Mouse (Mus musculus): Measurements from ENCODE around the gene Tprkb. TPM values are rescaled to one million over a fixed set of nuclear protein-coding genes. Genes with fewer than 3 reads are reported as not detected.
"Not testable (repeated sequence)": the region's sequence is repeated elsewhere in the genome, so short reads cannot be mapped to it uniquely, and the experiment has no call there.

Gene Tprkb
- polyA plus RNA-seq, 1 experiment from 2014 or later = 39.3 TPM

DNA sequence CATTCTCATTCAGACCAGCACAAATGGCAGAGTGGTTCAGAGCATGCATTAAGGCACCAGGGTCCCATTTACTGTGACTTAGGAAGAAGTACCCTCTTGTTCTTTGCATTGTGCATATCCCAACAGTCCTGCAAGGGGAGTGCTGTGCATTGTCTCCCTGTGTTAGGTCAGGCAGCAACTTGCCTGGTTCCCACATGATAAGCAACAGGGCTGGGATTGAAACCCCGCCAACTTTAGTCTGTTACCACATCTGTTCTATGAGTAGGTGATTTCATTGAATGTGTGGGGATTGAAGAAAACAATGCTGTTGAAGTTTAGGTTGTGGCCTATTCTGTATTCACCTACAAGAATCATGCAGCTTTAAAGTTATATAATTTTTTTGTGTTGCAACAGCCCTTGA, 15.0 kb downstream of the Tprkb start:
- ATAC-seq (ENCODE audit: low FRiP score) (no peak), DNase-seq (ENCODE audit: low spot score) (no peak)
- no peak overlapping the region for H3K4me3 ChIP-seq (ENCODE audit: low read depth, low read length)
- H3K9ac ChIP-seq (ENCODE audit: low read depth, low read length) = no peak overlapping the region
- H3K4me2 ChIP-seq (replicated peaks; ENCODE audit: low read depth, low read length) = no peak overlapping the region
- H3K36me3 ChIP-seq (ENCODE audit: control insufficient read depth, insufficient read depth, low read length) = peaks cover 13% of the 10 kb centered on the region
- WGBS = 93% methylated on average over 1 of the region's 1 CpGs
- H3K9me3 ChIP-seq (ENCODE audit: control insufficient read depth, low read length) = no peaks in the 10 kb centered on the region
- no peak overlapping the region for H3K27ac ChIP-seq (ENCODE audit: low read depth, low read length)
- no peaks in the 10 kb centered on the region for H3K27me3 ChIP-seq (ENCODE audit: control insufficient read depth, insufficient read depth, low read length)
- no peaks in the 10 kb centered on the region for H3K4me1 ChIP-seq (replicated peaks; ENCODE audit: control insufficient read depth, insufficient read depth, low read length)

DNA sequence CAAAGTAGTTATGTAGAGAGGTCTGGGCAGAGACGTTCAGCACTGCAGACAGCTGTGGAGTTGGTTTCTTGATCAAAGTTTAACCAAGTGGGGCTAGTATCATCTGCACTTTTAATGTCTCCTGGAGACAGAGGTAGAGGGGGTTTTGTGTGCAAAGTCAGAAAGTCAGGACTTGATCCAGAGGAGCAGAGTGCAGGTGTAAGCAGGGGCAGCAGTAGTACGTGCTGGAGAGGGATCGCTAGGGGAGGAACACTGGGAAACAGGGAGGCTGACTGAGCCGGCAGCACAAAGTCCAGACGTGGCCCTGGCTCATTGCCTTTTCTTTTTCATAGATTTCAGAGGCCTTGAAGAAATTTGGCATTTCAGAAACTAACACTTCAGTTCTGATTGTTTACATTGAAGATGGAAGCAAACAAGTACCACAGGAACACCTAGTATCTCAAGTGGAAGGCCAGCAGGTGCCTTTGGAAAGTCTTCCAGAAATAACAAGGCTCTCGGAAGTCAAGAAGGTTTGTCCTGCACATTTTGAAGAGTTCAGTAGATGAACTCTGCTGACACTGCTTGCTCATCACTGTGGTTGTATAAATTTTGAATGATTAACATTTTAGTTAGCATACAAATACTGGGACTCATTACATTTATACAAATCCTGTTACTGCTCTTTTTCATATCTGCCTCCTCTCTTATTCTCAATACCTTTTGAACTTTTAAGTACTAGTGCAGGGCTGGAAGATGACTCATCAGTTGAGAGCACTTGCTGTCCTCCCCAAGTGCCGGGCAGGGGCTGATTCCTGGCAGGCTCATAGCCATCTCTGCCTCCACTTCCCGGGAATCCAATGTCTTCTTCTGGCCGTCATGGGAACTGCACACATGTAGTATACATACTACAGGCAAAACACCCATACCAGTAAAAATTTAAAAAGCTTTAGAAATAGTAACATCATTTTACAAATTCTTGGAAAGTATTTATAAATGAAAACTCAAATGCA, 16.1 kb downstream of the Tprkb start:
- ATAC-seq (ENCODE audit: low FRiP score) (no peak), DNase-seq (ENCODE audit: low spot score) (no peak)
- Histone ChIP-seq H3K9me3 (ENCODE audit: control insufficient read depth, low read length) (no peaks in the 10 kb centered on the region), H3K9ac (ENCODE audit: low read depth, low read length) (no peak overlapping the region), H3K27me3 (ENCODE audit: control insufficient read depth, insufficient read depth, low read length) (no peaks in the 10 kb centered on the region), H3K4me1 (replicated peaks; ENCODE audit: control insufficient read depth, insufficient read depth, low read length) (no peaks in the 10 kb centered on the region), H3K36me3 (ENCODE audit: control insufficient read depth, insufficient read depth, low read length) (peaks cover 12% of the 10 kb centered on the region), H3K27ac (ENCODE audit: low read depth, low read length) (no peak overlapping the region), H3K4me2 (replicated peaks; ENCODE audit: low read depth, low read length) (no peak overlapping the region), H3K4me3 (ENCODE audit: low read depth, low read length) (no peak overlapping the region)
- 92% methylated on average over 9 of the region's 9 CpGs for WGBS

GRCm38 (mm10) chr6:85929312-85929711, 17.6 kb downstream of the Tprkb start:
- ATAC-seq (ENCODE audit: low FRiP score) = no peak
- peaks cover 11% of the 10 kb centered on the region for H3K36me3 ChIP-seq (ENCODE audit: control insufficient read depth, insufficient read depth, low read length)
- 86% methylated on average over 1 of the region's 1 CpGs for WGBS

GRCm38 (mm10) chr6:85934047-85934446, 22.4 kb downstream of the Tprkb start:
- no peak for ATAC-seq (ENCODE audit: low FRiP score)
- Histone ChIP-seq H3K27me3 (ENCODE audit: control insufficient read depth, insufficient read depth, low read length) (no peaks in the 10 kb centered on the region), H3K4me2 (replicated peaks; ENCODE audit: low read depth, low read length) (no peak overlapping the region), H3K4me3 (ENCODE audit: low read depth, low read length) (no peak overlapping the region), H3K4me1 (replicated peaks; ENCODE audit: control insufficient read depth, insufficient read depth, low read length) (no peaks in the 10 kb centered on the region), H3K27ac (ENCODE audit: low read depth, low read length) (no peak overlapping the region), H3K36me3 (ENCODE audit: control insufficient read depth, insufficient read depth, low read length) (no peaks in the 10 kb centered on the region), H3K9me3 (ENCODE audit: control insufficient read depth, low read length) (no peaks in the 10 kb centered on the region), H3K9ac (ENCODE audit: low read depth, low read length) (no peak overlapping the region)
- no peak for DNase-seq (ENCODE audit: low spot score)
- WGBS = 88% methylated on average over 8 of the region's 8 CpGs

More at GRCm38 (mm10) chr6:85929312-85929711, 17.6 kb downstream of the Tprkb start:
- Histone ChIP-seq H3K9ac (ENCODE audit: low read depth, low read length) (no peak overlapping the region), H3K27me3 (ENCODE audit: control insufficient read depth, insufficient read depth, low read length) (no peaks in the 10 kb centered on the region), H3K4me3 (ENCODE audit: low read depth, low read length) (no peak overlapping the region), H3K9me3 (ENCODE audit: control insufficient read depth, low read length) (no peaks in the 10 kb centered on the region), H3K4me1 (replicated peaks; ENCODE audit: control insufficient read depth, insufficient read depth, low read length) (no peaks in the 10 kb centered on the region), H3K27ac (ENCODE audit: low read depth, low read length) (no peak overlapping the region), H3K4me2 (replicated peaks; ENCODE audit: low read depth, low read length) (no peak overlapping the region)
- no peak for DNase-seq (ENCODE audit: low spot score)

DNA sequence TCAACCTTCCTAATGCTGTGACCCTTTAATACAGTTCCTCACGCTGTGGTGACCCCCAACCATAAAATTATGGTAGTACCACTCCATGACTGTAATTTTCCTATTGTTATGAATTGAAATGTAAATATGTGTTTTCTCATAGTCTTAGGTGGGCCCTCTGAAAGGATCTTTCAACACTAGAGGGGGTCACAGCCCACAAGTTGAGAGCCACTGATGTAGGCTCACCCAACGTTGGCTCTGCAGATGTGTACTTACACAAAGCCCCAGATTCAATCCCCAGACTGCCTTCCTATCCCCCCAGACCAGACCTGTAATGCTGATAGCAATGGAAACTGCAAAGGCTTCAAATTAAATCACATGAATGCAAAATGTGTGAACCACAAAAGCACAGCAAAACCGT, 24.0 kb downstream of the Tprkb start:
- Histone ChIP-seq H3K4me1 (replicated peaks; ENCODE audit: control insufficient read depth, insufficient read depth, low read length) (no peaks in the 10 kb centered on the region), H3K27ac (ENCODE audit: low read depth, low read length) (no peak overlapping the region), H3K4me3 (ENCODE audit: low read depth, low read length) (no peak overlapping the region), H3K9me3 (ENCODE audit: control insufficient read depth, low read length) (no peaks in the 10 kb centered on the region), H3K36me3 (ENCODE audit: control insufficient read depth, insufficient read depth, low read length) (no peaks in the 10 kb centered on the region), H3K27me3 (ENCODE audit: control insufficient read depth, insufficient read depth, low read length) (no peaks in the 10 kb centered on the region), H3K9ac (ENCODE audit: low read depth, low read length) (no peak overlapping the region), H3K4me2 (replicated peaks; ENCODE audit: low read depth, low read length) (no peak overlapping the region)
- ATAC-seq (ENCODE audit: low FRiP score) (no peak), DNase-seq (ENCODE audit: low spot score) (no peak)
- 72% methylated on average over 3 of the region's 3 CpGs for WGBS

GRCm38 (mm10) chr6:85936508-85937465, 25.1 kb downstream of the Tprkb start:
- not testable (repeated sequence) for H3K27me3 ChIP-seq (ENCODE audit: control insufficient read depth, insufficient read depth, low read length); H3K36me3 ChIP-seq (ENCODE audit: control insufficient read depth, insufficient read depth, low read length); H3K4me1 ChIP-seq (replicated peaks; ENCODE audit: control insufficient read depth, insufficient read depth, low read length); H3K9me3 ChIP-seq (ENCODE audit: control insufficient read depth, low read length)
- Histone ChIP-seq H3K4me2 (replicated peaks; ENCODE audit: low read depth, low read length) (peak overlapping the region; percentile 45), H3K27ac (ENCODE audit: low read depth, low read length) (0 out of 2 replicates have a peak overlapping the region, but pooled peaks have one; percentile 1), H3K4me3 (ENCODE audit: low read depth, low read length) (peak overlapping the region; percentile 39), H3K9ac (ENCODE audit: low read depth, low read length) (peak overlapping the region; percentile 49; the same call in 1 of the 2 replicates)
- peak; percentile 96 for ATAC-seq (ENCODE audit: low FRiP score)
- WGBS = 2% methylated on average over 34 of the region's 50 CpGs
- peak; percentile 74 for DNase-seq (ENCODE audit: low spot score)

DNA sequence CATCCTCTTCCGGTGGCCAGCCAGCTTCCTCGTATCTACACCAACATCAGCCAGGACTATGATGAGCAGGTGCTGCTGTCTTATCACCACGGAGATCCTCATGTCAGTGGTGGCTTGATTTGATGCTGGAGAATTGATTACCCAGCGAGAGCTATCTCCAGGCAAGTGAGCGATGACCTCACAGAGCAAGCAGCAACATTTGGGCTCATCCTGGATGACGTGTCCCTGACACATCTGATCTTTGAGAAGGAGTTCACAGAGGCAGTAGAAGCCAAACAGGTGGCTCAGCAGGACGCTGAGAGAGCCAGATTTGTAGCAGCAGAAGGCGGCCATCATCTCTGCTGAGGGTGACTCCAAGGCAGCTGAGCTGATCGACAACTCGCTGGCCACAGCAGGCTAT, 27.0 kb downstream of the Tprkb start:
- H3K27ac ChIP-seq (ENCODE audit: low read depth, low read length) = no peak overlapping the region
- no peak for DNase-seq (ENCODE audit: low spot score)
- H3K4me2 ChIP-seq (replicated peaks; ENCODE audit: low read depth, low read length) = no peak overlapping the region
- no peak for ATAC-seq (ENCODE audit: low FRiP score)
- no peak overlapping the region for H3K4me3 ChIP-seq (ENCODE audit: low read depth, low read length)
- no peaks in the 10 kb centered on the region for H3K36me3 ChIP-seq (ENCODE audit: control insufficient read depth, insufficient read depth, low read length)
- 81% methylated on average over 10 of the region's 10 CpGs for WGBS
- H3K27me3 ChIP-seq (ENCODE audit: control insufficient read depth, insufficient read depth, low read length) = no peaks in the 10 kb centered on the region
- H3K4me1 ChIP-seq (replicated peaks; ENCODE audit: control insufficient read depth, insufficient read depth, low read length) = no peaks in the 10 kb centered on the region
- no peak overlapping the region for H3K9ac ChIP-seq (ENCODE audit: low read depth, low read length)
- no peaks in the 10 kb centered on the region for H3K9me3 ChIP-seq (ENCODE audit: control insufficient read depth, low read length)

GRCm38 (mm10) chr6:85942469-85942868, 30.8 kb downstream of the Tprkb start:
- H3K4me3 ChIP-seq (ENCODE audit: low read depth, low read length) = no peak overlapping the region
- H3K9me3 ChIP-seq (ENCODE audit: control insufficient read depth, low read length) = no peaks in the 10 kb centered on the region
- H3K4me2 ChIP-seq (replicated peaks; ENCODE audit: low read depth, low read length) = no peak overlapping the region
- no peak for DNase-seq (ENCODE audit: low spot score)
- ATAC-seq (ENCODE audit: low FRiP score) = no peak
- no peak overlapping the region for H3K9ac ChIP-seq (ENCODE audit: low read depth, low read length)
- no peaks in the 10 kb centered on the region for H3K27me3 ChIP-seq (ENCODE audit: control insufficient read depth, insufficient read depth, low read length)
- WGBS = 96% methylated on average over 3 of the region's 3 CpGs
- no peak overlapping the region for H3K27ac ChIP-seq (ENCODE audit: low read depth, low read length)
- 0 out of 2 replicates have a peak, but pooled peaks cover 2% of the 10 kb centered on the region for H3K36me3 ChIP-seq (ENCODE audit: control insufficient read depth, insufficient read depth, low read length)
- H3K4me1 ChIP-seq (replicated peaks; ENCODE audit: control insufficient read depth, insufficient read depth, low read length) = no peaks in the 10 kb centered on the region

Measured in hindbrain, embryonic 11.5 days (tissue).